Mouse (Mus musculus): Measurements from ENCODE around the gene Zzef1. TPM values are rescaled to one million over a fixed set of nuclear protein-coding genes. Genes with fewer than 3 reads are reported as not detected.

The Zzef1 gene
- polyA plus RNA-seq (2012; rRNA removed), result 10.5 and 14.7 TPM in 2 replicates

DNA sequence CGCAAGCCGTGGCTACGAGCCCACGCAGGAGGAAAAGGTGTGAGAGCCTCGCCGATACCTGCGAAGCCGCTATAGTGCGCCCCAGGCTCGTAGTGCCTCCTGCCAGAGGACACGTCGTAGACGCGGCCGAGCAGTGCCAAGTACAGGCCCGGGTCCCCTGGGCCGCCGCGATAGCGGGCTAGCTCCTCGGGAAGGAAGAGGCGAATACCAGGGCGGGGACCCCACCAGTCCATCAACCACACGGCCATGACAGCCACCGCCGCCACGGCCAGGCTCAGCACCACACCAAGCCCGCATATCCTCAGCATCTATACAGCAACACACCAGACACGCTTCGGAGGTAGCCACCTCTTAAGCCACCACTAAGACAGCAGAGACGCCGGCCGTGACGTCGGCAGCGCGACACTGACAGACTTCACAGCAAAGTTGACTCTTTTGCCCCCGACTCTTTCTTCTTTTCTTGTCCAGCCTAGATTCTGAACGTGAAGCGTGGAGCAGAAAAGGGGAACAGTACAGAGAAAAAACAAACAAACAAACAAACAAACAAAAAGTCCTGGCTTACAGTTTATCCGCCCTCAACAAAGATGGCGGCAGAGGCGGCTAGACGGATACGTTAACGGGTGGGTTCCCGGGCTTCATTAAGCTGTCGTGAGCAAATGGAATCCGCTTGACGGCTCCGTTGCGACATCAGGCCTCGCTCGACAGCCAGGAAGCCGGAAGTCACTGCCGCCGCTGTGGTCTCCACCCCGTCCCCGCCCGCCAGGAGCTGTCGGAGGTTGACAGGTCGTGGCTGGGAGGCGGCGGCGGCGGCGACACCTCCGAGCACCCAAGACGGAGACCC lies at the start of gene Zzef1, which contains the start of gene Cyb5d2:
Zzef1 (plus strand) TSS at position 772 of the 841 bp plus-strand sequence.
Cyb5d2 (minus strand) TSS at position 688 of the 841 bp plus-strand sequence.

DNA sequence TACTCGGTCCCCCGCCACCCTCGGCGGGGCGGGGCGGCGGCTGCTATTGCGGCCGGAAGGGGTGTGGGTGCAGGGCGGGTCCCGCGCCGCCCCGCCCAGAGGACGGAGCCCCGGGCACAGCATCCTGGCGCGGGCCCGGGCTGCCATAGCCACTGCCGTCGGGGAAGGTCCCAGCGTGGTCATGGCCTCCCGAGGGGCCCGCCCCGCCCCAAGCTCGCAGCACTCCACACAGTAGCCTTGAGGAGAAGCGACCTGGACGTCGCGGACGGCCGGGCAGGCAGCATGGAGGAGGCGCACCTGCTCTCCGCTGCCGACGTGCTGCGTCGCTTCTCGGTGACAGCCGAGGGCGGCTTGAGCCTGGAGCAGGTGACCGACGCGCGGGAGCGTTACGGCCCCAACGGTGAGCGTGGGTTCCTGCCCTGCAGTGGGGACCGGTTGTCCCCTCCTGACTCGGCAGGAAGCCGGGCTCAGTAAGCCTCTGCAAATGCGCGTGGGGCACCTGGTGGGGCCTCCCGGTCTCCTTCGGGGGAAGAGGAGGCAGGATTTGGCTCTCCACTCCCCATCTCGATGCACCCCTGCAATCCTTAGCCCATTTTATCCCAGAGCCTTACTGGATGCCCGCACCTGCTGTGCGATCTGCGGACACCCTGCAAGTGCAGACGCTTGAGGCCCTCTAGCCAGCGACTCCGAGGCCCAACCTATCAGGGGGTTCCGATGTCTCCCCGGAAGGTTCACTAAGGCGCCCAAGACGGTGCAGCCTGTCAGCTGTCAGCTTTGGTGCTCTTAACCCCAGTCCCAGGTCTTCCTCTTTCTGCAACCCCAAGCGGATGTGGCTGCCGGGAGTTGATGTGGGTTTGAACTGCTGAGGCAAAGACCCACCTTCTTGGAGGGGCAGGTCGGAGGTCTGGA lies 165.3 kb downstream of the Zzef1 start, which contains the start of gene Atp2a3:
Atp2a3 (plus strand) TSS at position 98 of the 909 bp plus-strand sequence.

Other genes starting within 250 kb of the Zzef1 start
- 0.45 and 0.83 TPM in 2 replicates for gene Spns3, start 245.7 kb upstream of the Zzef1 start, polyA plus RNA-seq (2012; rRNA removed)
- gene Ube2g1, start 188.9 kb upstream of the Zzef1 start, polyA plus RNA-seq (2012; rRNA removed), result 6.8 and 9.9 TPM in 2 replicates
- 9.5 and 12.0 TPM in 2 replicates for gene Ankfy1, start 106.2 kb upstream of the Zzef1 start, polyA plus RNA-seq (2012; rRNA removed)
- gene Cyb5d2, start 84 bp upstream of the Zzef1 start, polyA plus RNA-seq (2012; rRNA removed), result 1.1 and 1.5 TPM in 2 replicates
- 108 and 126 TPM in 2 replicates for gene Atp2a3, start 164.9 kb downstream of the Zzef1 start, polyA plus RNA-seq (2012; rRNA removed)
- gene P2rx1, start 202.9 kb downstream of the Zzef1 start, polyA plus RNA-seq (2012; rRNA removed), result 2.6 and 3.3 TPM in 2 replicates
- 2.8 and 3.7 TPM in 2 replicates for gene Camkk1, start 222.8 kb downstream of the Zzef1 start, polyA plus RNA-seq (2012; rRNA removed)

Data from stomach, adult 2 months (tissue).